Mouse (Mus musculus) embryo, embryonic 11 days (tissue): ENCODE measurements around the gene Rngtt.
A peak's percentile ranks its signal among the peaks of the same experiment; 100 is the strongest.
"Not testable (repeated sequence)": the region's sequence is repeated elsewhere in the genome, so short reads cannot be mapped to it uniquely, and the experiment has no call there.

ENCODE experiments used
- DNase-seq: peaks from one replicate; pipeline ENCODE4 v3.0.0-alpha.2; 2015

The Rngtt gene

DNA sequence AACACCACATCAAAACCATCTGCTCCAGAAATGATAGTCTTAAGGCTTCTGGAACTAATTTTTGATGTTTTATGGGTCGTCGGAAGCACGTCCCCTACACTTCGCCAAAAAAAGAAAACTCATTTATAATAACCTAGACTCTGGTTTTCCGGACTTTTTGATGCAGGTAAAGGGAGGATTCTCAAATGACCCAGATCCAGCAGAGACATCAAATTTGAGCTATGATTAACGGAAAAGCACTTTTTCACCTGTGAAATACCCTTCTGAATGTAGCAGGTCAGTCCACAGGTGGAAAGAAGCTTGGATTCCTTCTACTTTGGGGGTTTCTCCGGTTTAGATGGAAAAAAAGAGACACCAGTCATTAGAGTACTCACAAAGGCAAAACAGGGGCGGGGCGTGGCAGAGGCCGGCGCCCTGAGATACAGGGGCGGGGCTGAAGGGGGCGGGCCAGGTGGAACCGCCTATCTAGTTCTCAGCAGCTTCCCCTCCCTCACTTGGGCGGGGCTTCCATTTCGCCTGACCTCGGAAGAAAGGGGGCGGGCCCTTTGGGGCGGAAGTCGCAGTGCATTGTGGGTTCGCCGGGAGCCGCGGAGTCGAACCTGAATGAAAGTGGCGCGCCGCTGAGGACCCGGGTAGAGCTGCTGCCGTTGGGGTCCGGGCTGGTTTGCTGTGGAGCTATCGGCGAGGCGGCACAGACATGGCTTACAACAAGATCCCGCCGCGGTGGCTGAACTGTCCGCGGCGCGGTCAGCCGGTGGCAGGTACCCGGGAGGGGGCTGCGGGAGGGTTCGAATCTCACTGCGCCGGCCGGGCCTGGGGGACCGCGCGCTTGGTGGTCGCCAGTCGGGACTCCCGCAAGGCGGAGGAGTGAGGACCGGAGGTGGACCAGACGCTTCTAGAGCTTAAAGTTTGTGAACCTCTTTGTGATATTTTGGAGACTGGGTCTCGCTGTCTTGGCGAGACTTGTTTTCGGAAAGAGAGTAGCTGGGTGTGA lies at the start of gene Rngtt:
Rngtt (plus strand) TSS at position 548 of the 994 bp plus-strand sequence.
- DNase-seq: peak; percentile 99

DNA sequence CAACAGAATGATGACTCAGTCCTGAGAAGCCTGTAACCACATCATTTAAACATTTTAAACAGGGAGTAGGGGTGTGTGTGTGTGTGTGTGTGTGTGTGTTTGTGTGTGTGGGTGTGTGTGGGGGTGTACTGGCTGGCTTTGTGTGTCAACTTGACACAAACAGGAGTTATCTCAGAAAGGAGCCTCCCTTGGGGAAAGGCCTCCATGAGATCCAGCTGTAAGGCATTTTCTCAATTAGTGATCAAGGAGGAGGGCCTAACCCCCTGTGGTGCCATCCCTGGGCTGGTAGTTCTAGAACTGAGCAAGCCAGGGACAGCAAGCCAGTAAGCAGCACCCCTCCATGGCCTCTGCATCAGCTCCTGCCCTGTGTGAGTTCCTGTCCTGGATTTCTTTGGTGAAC lies 49.8 kb upstream of the Rngtt start:
- DNase-seq: no peak

DNA sequence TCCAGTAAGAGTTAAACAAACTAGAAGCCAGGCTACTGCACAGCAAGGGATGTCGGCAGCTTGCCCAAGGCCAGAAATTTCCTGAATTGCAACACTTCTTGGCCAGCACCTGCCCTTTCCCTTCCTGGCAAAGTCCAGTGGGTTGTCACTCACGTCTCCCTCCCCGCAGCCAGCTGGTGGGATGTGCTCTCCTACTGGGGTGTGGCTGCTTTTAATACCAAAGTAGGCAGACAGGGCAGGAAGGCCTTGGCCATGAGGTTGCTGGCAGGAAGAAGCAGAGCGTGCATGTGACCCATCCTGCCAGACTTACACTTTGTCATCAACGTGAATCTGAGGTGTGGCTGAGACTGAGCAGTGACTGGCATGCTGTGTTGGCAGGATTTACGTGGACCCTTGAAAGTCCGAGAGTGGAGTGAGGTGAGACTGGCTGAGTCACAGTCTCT lies 48.8 kb upstream of the Rngtt start:
- DNase-seq: no peak

DNA sequence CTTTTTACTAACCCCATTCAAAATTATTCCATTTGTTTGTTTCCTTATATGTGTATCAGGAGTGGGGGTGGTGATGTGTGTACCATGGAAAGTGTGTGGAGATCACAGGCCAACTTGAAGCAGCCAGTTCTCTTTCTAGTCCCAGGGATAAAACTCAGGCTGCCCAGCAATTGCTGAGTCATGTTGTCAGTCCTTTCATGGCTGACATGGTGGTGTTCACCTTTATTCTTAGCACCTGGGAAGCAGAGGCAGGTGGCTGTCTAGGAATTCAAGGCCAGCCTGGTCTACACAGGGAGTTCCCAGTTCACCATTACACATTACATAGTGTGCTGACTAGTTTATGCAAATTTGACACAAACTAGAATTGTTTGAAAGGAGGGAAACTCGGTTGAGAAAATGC lies 47.2 kb upstream of the Rngtt start:
- DNase-seq: no peak

- no peak for DNase-seq
Measured at GRCm38 (mm10) chr4:33264979-33265726, 45.0 kb upstream of the Rngtt start.

GRCm38 (mm10) chr4:33270386-33271314 lies 39.5 kb upstream of the Rngtt start:
- DNase-seq: no peak

- no peak for DNase-seq
Measured at GRCm38 (mm10) chr4:33273437-33273836, 36.7 kb upstream of the Rngtt start.

DNA sequence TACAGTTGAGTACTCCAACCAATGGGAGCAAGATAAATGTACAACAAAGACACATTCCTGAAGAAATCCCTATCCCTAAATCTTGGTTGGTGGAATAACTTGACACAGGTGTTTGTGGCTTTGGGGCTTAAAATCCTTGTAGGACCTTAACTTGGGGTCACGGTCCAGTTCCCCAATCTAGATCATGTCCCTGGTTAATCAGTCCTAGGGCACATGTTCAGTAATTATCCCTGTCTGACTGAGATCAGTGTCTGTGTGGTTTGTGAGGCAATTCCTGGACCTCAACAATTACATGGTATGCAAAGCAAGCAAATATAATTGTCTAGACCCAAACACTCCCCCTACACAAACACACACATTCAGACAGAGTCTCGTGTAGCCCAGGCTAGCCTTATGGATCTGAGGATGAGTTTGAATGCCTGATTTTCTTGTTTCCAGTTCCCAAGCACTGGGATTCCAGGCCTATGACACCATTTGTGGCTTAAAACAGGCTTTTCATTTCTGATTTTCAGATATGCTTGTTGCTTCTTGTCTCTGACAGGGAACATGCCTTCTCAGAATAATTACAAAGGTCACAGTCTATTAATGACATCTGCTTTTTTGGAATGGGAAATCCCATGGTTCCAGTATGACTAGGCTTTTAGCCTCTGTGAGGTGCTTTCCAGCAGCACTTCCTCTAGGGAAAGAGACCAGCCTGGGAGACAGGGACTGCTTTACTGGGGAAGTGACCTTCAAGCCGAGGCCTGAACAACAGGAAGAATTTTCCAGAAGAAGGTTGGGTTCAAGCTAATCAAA lies 28.0 kb upstream of the Rngtt start:
- DNase-seq: no peak

- no peak for DNase-seq
Measured at GRCm38 (mm10) chr4:33284083-33284880, 25.8 kb upstream of the Rngtt start.

- no peak for DNase-seq
Measured at GRCm38 (mm10) chr4:33285448-33285847, 24.7 kb upstream of the Rngtt start.

- DNase-seq: no peak
Measured at GRCm38 (mm10) chr4:33289106-33289650, 20.9 kb upstream of the Rngtt start.

DNA sequence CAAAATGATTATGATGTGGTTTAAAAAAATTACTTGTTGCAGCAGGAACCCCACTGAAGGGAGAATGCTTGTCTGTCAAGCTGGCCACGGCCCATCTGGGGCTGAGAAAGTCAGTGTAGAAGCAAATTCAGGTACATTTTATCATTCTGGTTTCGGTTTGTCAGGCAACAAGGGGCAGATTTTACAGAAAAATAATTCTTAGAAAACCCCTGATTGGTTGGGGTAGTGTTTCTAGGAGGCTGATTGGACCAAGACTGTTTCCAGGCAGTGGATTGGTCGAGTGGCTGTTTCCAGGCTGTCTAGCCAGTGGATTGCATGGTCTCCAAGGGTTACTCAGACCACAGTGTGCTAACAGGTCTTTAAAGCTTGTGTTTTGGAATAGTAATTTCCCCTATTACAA lies 20.1 kb upstream of the Rngtt start, which contains the start of gene Pnrc1:
Pnrc1 (minus strand) TSS at position 162 of the 400 bp plus-strand sequence.
- DNase-seq: peak; percentile 29

GRCm38 (mm10) chr4:33290878-33291277 lies 19.2 kb upstream of the Rngtt start:
- no peak for DNase-seq

GRCm38 (mm10) chr4:33292409-33293370 lies 17.4 kb upstream of the Rngtt start:
- DNase-seq: peak; percentile 84

DNA sequence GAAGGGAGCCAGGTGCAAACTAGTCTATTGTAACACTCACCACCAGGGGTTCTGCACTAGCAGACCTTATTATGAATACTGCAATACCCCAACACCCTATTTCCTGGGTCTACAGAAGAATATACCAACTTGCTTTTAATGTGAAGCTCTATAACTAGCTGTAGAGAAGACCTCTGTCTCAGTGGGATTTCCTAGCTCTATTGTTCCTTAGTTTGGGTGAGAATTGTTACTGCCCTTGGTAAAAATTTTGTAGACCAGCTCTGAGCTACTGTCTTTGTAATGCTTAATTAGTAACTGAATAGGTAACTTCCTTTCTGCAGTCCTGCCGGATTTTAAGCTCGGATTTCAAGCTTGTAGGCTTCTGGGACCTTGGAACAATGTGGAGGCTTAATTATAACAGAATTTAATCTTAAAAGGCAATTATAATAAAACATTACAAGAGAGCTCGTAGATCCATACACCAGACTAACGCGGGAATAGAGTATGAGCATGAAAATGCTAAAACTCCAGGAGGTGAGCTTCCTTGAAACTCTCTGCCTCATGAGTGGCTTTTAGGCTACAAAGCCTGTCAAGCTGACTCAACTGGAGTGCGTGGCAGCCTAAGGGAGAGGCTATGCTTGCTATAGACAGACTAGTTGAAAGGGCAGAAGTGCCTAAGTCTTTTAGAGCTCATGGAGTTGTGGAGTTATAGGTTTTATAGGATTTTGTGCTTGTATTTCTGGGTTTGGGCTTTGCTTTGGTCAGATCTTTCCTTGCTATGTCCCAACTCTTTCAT lies 9.0 kb upstream of the Rngtt start:
- DNase-seq: not testable (repeated sequence)

GRCm38 (mm10) chr4:33303057-33303456 lies 7.1 kb upstream of the Rngtt start:
- no peak for DNase-seq

DNA sequence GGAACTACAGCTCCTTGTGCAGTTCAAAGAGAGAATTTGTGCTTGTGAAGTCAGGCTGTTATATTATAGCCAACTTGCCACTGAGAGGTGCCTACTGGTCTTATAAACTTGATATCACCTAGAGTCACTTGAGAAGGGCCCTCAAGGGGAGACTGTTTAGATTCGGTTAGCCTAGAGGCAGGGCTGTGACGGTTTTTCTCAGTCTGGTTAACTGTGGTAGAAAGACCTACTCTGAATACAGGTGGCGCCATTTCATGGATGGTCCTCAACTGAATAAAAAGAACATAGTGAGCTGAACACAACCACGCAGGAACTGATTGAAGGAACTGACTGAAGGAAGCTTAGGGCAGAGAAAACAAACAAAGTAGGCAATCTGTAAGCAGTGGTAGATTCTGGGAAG lies 3.0 kb upstream of the Rngtt start:
- DNase-seq: no peak

- DNase-seq: no peak
Measured at GRCm38 (mm10) chr4:33310840-33311437, 828 bp downstream of the Rngtt start.
